Mouse (Mus musculus) layer of hippocampus, adult 2 months (tissue): ENCODE data around the gene Zmym3. TPM values are rescaled to one million over a fixed set of nuclear protein-coding genes. Genes with fewer than 3 reads are reported as not detected.
"Not testable (repeated sequence)": the region's sequence is repeated elsewhere in the genome, so short reads cannot be mapped to it uniquely, and the experiment has no call there.

ENCODE experiments used
- DNase-seq, 2 experiments: peaks; one replicate each; pipeline ENCODE4 v3.0.0; 2022; ENCODE audit warnings: low spot score in 2 of 2
- H3K27ac ChIP-seq: fragments of 200-600 bp; 2 replicates; pipeline ENCODE4 v1.8.1; 2022
- H3K4me3 ChIP-seq: fragments of 200-600 bp; 2 replicates; pipeline ENCODE4 v1.8.1; 2022; ENCODE audit warnings: mild to moderate bottlenecking
- CTCF ChIP-seq: fragments of 200-600 bp; conservative IDR thresholded peaks from 2 replicates; pipeline ENCODE4 v1.8.1; 2022; ENCODE audit warnings: antibody characterized with exemption, mild to moderate bottlenecking, moderate library complexity
- total RNA-seq, 2 experiments: library from RNA; stranded (reverse); gene quantifications; 2 replicates each; pipeline ENCODE4 v1.2.3; 2021

Zmym3 gene
- total RNA-seq, 2 experiments from 2014 or later: 176 to 179 TPM

DNA sequence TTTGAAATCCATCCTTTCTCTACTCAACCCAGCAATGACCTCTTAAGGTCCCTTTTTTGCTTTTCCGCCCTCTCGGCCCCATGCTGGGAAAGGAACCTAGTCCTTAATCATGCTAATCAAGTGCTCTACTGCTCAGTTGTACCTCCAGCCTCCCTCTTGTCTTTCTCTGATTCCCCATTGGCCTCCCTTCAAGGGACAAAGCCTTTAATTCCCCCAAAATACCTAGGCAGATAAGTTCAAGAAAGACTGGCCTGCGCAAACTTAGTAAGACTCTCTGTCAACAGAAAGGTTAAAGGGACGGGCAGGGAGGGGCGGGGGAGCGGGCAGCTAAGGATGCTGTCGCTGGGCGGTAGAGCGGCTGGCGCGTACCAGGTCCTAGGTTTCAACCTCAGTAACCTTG, 24.2 kb downstream of the Zmym3 start:
- TF ChIP-seq CTCF: no peak
- H3K27ac ChIP-seq: no peak overlapping the region
- H3K4me3 ChIP-seq: no peak overlapping the region
- DNase-seq: no peak

DNA sequence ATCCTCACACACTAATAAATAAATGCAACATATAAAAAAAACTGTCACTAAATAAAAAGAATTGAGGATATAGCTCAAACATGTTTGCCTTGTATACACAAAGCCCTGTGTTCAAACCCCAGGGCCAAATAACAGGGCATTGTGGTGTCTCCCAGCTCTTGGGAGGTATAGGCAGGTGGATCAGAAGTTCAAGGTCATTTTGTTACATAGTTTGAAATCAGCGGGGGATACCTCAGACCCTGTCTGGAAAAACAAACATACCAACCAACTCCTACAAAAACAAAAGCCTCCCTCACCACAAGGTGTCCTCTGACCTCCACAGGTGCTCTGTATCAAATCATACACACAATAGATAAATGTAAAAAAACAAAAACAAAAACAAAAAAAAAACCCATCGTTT, 26.3 kb downstream of the Zmym3 start:
- TF ChIP-seq CTCF: no peak
- H3K4me3 ChIP-seq: no peak overlapping the region
- H3K27ac ChIP-seq: no peak overlapping the region
- no peak for DNase-seq

- Histone ChIP-seq H3K27ac (peak overlapping the region; percentile 75), H3K4me3 (no peak overlapping the region)
- no peak for TF ChIP-seq CTCF
- DNase-seq: peak in 1 of 2 experiments; percentile 19
Measured at GRCm38 (mm10) chrX:101388866-101389537, 31.6 kb downstream of the Zmym3 start.

DNA sequence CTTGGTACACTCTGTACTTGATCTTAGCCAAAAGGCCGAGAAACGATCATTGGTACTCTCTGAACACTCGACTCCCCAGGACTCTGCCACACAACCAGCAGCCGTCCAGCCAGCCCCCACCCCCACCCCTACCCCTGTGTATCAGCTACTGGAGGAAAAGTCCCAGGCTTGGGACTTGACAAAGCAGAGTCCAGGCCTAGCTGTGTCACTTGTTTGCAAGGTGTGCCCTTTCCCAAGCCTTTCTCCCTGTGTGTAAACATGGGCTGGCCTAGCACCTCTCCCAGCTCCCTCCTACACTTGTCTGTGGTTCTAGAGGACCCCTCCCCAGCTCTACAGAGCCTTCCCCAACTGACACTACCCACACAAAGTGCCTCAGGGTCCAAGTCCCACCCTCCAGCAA, 34.4 kb downstream of the Zmym3 start:
- no peak for TF ChIP-seq CTCF
- Histone ChIP-seq H3K4me3 (no peak overlapping the region), H3K27ac (no peak overlapping the region)
- no peak for DNase-seq

- peak overlapping the region; percentile 61 for H3K27ac ChIP-seq
- DNase-seq: no peak
Measured at GRCm38 (mm10) chrX:101384439-101385137, 36.1 kb downstream of the Zmym3 start.

GRCm38 (mm10) chrX:101383455-101383854, 37.2 kb downstream of the Zmym3 start:
- TF ChIP-seq CTCF: no peak
- no peak overlapping the region for H3K4me3 ChIP-seq
- H3K27ac ChIP-seq: peak overlapping the region; percentile 61; the same call in 1 of the 2 replicates
- DNase-seq: peak in 1 of 2 experiments; percentile 11

More at GRCm38 (mm10) chrX:101384439-101385137, 36.1 kb downstream of the Zmym3 start:
- peak overlapping the region; percentile 45 for H3K4me3 ChIP-seq
- TF ChIP-seq CTCF: no peak

GRCm38 (mm10) chrX:101379744-101380143, 40.9 kb downstream of the Zmym3 start:
- no peak for TF ChIP-seq CTCF
- Histone ChIP-seq H3K27ac (no peak overlapping the region), H3K4me3 (no peak overlapping the region)
- DNase-seq: no peak

GRCm38 (mm10) chrX:101377076-101377475, 43.6 kb downstream of the Zmym3 start:
- Histone ChIP-seq H3K27ac (no peak overlapping the region), H3K4me3 (no peak overlapping the region)
- no peak for TF ChIP-seq CTCF

DNA sequence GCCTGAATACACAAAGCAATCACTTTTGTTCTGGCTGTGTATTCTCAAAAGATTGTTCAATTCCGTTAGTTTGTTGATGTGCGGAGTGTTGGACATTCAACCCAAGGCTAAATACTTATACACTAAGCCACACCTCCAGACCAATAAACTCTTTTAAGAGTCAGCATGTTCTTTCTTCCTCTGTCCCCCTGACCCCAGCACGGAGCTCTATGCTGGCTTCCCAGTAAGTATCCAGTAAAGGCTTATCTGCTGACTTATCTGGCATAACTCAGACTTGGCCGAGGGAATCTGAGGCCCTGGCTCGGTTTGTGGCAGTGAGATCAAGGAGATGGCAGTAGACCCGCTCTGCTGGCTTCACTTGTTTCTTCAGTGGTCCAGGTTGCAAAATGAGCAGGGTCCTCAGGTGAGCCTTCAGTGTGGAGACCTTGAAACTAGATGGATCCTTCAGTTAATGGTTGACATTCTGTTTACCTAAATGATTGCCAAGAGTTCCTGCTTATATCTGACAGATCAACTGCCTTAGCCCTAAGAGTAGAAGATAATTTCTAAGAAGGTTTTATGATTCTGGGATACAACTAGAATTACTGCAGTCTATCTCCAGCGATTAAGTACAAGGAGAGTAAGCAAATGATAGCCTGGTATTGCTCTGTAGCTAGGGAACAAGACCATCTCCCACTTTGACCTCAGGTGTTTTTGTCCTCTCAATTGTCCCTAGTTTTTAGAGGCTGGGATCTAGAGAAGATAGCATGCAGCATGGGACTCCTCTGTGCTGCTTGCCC, 44.3 kb downstream of the Zmym3 start, which contains the start of gene Gjb1:
TSS of gene Gjb1 (plus strand) at position 189 of the 779 bp plus-strand sequence.
- no peak for TF ChIP-seq CTCF

More at GRCm38 (mm10) chrX:101377076-101377475, 43.6 kb downstream of the Zmym3 start:
- DNase-seq: no peak

GRCm38 (mm10) chrX:101372946-101373345, 47.7 kb downstream of the Zmym3 start:
- H3K4me3 ChIP-seq: no peak overlapping the region
- TF ChIP-seq CTCF: no peak
- H3K27ac ChIP-seq: no peak overlapping the region
- no peak for DNase-seq

More for the DNA sequence above, 44.3 kb downstream of the Zmym3 start, which contains the start of gene Gjb1:
- no peak for DNase-seq
- Histone ChIP-seq H3K27ac (no peak within 1 kb of the TSS), H3K4me3 (no peak within 1 kb of the TSS)

- H3K27ac ChIP-seq: no peak overlapping the region
- no peak for TF ChIP-seq CTCF
- no peak overlapping the region for H3K4me3 ChIP-seq
- no peak for DNase-seq
Measured at GRCm38 (mm10) chrX:101370573-101370972, 50.1 kb downstream of the Zmym3 start.

- Histone ChIP-seq H3K4me3 (no peak overlapping the region), H3K27ac (peak overlapping the region; percentile 10; the same call in 1 of the 2 replicates)
- no peak for TF ChIP-seq CTCF
- DNase-seq: no peak
Measured at GRCm38 (mm10) chrX:101369001-101369400, 51.6 kb downstream of the Zmym3 start.

GRCm38 (mm10) chrX:101358902-101359301, 61.7 kb downstream of the Zmym3 start:
- TF ChIP-seq CTCF: peak; percentile 26; the same call in 1 of the 2 replicates
- H3K27ac ChIP-seq, DNase-seq: not testable (repeated sequence)

More at GRCm38 (mm10) chrX:101358902-101359301, 61.7 kb downstream of the Zmym3 start:
- H3K4me3 ChIP-seq: not testable (repeated sequence)

Other genes starting within 250 kb of the Zmym3 start
- 10 to 100 TPM; 82.6 to 98.8 TPM for gene Snx12, start 198.3 kb downstream of the Zmym3 start, total RNA-seq
- 10 to 100 TPM; 19.8 to 24.0 TPM for gene Foxo4, start 166.3 kb downstream of the Zmym3 start, total RNA-seq
- not detected for gene Gm614, start 156.9 kb downstream of the Zmym3 start, total RNA-seq
- 1 to 10 TPM in 1 of 2 experiments, under 1 TPM in 1; 0.83 to 1.2 TPM for gene Il2rg, start 152.6 kb downstream of the Zmym3 start, total RNA-seq
- not detected for gene Gm20489, start 151.8 kb downstream of the Zmym3 start, total RNA-seq
- 10 to 100 TPM; 29.5 to 36.6 TPM for gene Med12, start 146.8 kb downstream of the Zmym3 start, total RNA-seq
- gene Nlgn3, start 121.7 kb downstream of the Zmym3 start, total RNA-seq: 100 to 1,000 TPM; 178 to 182 TPM
- gene Gjb1, start 44.5 kb downstream of the Zmym3 start, total RNA-seq: 10 to 100 TPM in 1 of 2 experiments, 1 to 10 TPM in 1; 9.0 to 11.2 TPM
- gene Nono, start 8.5 kb upstream of the Zmym3 start, total RNA-seq: 100 to 1,000 TPM; 132 to 144 TPM
- gene Itgb1bp2, start 28.2 kb upstream of the Zmym3 start, total RNA-seq: 1 to 10 TPM in 1 of 2 experiments, under 1 TPM in 1; 0.82 to 1.4 TPM
- gene Taf1, start 111.9 kb upstream of the Zmym3 start, total RNA-seq: 10 to 100 TPM; 45.0 to 46.4 TPM
- 100 to 1,000 TPM; 228 to 241 TPM for gene Ogt, start 219.2 kb upstream of the Zmym3 start, total RNA-seq